Mouse (Mus musculus) urinary bladder, postnatal 10 days (tissue): ENCODE data around the gene Fhit.

ENCODE experiments used
- DNase-seq: peaks from one replicate; pipeline ENCODE4 v3.0.0; 2022; ENCODE audit warnings: low spot score

The Fhit gene

DNA sequence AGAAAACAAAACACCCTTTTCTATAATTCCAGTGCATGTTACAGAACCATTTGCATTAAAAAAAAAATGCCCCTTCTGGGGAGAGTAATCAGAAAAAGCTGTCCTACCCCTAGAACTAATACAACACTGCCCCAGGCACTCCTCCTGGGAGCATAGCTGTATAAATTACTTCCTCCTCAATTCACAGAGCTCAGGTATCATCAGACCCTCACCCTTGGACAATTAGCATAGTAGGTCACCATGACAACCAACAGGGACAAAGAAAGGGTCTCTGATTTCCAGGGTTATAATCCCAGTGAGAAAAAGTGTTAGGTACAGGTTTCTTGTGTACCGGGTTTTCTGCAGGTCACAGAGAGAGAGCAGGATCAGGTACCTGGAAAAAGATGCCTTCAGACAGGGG lies 654.3 kb downstream of the Fhit start:
- DNase-seq, result no peak

DNA sequence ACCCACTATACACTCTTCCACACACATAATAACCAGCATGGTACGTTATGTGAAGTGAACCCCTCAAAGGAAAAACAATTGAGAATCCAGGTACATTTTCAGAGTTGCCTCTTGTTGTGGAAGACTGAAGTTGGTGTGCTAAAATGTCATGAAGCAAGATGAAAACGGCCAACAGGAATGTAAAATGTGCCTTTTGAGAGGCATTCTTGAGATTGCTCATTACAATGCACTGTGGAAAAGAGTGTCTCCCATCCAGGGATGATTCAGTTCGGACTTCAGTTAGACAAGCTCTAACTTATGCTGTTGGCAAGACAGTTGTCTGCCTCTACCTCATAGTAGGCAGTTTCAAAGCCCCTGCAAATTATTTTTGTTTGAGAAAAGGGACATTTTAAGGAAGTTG lies 676.0 kb downstream of the Fhit start:
- DNase-seq, result no peak

DNA sequence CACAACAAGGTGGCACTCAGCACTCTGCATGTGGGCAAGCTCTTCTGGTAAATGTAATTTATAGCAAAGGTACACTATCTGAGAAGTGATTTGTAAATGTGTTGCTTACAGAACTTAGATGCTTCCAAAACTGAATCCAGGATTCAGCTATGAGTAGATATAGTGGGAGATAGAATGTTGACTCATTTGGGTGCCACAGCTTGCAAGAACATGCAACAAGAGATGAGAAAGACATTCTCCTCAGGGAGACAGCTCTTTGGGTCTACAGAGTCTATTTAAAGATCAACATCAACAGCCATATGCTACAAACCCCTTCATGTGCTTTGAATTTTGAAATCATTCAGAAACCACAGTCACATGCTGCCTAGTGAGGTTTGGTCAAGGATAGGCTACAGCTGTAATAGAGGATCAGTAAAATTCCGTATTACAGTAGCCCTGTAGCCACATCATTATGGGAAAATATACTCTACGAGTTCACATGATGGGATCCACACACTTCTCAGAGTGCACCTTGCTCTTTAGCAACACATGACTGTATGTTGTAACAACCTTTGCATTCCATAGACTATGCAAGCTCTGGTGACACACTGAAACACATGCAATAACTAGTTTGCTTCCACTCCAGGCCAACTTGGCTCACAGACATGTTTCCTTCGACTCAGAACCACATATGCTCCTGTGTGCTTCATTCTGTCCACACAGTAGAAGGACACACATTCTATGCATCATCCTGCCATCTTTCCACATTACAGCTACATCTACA lies 678.8 kb downstream of the Fhit start:
- no peak for DNase-seq

DNA sequence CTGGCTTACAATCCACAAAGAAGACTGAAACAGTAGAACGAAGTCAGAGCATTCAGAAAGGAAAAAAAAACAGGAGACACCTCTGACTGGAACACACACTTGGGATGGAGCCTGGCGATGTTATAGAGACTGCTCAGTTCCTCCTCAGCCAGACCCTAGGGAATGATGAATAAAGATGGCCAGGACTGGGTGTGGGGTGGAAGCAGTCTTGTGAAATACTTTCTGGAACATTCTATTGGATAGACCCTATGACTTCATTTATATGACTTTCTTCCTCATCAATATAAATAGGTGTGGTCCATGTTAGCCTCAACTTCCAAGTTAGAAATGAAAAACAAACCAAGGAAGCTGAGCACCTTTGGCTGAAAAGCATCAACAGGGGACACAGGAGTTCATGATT lies 680.5 kb downstream of the Fhit start:
- DNase-seq, result no peak

DNA sequence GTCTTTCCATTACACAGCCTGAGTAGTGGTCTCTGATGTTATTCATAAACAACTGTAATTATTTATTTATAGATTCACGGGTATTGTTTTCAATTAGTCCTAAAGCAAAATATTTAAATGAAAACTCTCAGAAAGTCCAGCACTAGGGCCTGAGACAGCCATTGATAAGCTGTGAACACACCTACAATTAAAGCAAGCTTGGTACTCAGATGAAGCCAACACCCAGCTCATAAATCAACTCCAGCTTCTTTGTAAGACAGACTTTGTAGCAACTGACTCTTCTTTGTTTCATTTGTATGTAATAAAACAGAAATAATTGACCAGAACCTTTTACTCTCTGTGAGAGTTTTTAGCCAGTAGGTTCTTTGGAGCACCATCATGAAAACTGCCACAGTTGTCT lies 681.2 kb downstream of the Fhit start:
- DNase-seq, result no peak

DNA sequence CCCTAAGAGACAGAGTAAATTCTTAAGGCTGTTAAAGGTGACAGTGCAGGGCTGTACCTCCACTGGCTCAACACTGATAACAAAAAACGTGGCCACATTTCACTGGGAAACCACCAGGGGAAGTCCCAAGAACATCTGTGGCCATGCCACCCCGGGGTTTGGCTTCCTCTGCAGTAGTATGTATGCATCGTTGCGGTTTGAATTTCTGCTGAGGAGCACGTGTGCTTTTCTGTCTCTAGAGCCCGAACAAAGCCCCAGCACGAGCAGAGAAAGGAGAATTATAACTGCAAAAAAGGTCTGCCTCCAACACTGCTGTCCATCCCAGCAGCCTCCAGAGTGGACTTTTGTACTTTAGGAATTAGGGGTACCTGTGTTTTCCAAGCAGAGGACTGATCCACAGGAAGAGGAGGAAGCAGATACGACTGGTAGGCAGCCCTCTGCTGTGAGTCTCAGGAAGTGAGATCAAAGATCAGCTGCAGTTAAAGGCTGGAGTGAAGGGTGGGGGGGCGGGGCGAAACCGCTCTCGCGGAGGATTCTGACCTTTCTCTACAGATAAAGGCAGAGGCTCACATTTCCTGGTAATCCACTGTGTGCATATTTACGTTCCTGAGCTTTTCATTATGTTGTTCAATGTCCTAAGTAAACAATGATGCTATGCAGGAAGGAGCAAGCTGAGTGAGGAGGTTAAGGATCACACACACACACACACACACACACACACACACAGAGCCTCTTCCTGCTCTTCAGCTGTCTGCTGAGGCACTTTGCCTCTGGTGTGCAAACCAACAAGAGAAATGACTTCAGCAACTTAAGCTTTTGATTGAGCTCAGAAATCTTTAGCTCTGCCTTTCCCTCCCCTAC lies 708.6 kb downstream of the Fhit start:
- no peak for DNase-seq

DNA sequence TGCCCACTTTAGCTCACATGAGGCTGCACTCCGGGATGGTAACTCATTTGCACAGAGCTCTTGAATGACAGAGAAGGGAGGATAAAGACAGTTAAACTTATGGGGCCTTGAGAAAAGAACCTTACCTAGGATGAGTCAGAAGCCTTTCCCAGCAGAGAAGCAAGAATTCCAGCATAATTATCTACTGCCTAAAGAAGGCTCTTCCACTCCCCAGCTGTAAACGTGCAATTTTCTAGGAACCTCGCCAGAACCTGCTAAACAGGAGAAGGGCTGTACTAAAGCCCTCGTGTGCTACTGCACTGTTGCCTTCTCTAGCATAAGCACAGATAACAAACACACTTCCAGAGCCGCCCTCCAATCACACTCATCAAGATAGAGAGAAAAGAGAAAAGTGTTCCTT lies 709.6 kb downstream of the Fhit start:
- no peak for DNase-seq

DNA sequence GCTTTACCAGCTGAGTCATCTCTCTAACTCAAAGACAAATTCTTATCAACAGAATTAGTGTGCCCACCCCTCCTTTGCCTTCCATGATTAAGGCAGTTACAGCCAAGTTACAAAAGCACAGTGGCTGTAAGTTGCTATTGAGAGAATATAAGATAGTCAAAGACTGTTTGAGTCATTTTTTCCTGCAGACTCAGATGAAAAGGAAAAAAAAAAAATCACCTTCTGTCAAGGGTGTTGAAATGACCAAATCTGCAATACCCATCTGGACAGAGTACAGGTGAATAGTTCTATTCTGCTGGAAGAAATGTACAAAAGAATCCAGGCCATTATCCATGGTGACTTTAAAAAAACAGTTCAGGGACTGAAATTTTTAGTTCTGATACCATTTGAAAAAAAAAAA lies 716.5 kb downstream of the Fhit start:
- no peak for DNase-seq

DNA sequence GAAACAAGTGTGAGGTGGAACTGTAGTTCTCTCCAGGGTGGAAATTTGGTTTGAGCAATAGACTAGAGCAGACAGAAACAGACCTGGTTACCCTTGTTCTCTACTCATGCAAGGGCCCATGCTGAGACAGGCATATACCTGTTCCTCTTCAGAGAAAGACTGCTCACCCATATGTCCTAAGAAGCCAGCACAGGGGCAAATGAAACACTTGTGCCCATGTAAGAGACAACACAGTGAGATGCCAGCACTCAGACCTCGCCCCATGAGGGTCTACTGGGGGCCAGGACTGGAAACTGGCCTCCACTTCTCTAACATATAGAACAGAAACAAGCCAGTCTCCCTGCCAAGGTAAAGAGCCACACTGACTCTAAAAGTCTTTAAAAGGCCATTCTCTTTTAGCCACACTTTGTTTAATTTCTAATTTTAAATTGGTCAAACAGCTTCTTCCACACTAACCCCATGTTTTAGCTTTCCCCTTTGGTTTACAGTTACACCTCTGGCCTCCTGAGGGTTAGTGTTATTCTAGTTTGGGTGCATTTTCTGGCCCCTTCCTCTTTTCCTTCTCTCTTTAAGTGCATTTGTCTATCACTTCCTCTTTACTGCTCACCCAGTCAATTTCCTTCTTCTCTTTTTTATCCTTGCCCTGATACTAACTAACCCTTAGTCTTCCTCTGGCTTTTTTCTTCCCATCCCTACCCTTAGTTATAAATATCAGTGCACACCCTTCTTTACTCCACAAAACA lies 722.7 kb downstream of the Fhit start:
- DNase-seq, result no peak

DNA sequence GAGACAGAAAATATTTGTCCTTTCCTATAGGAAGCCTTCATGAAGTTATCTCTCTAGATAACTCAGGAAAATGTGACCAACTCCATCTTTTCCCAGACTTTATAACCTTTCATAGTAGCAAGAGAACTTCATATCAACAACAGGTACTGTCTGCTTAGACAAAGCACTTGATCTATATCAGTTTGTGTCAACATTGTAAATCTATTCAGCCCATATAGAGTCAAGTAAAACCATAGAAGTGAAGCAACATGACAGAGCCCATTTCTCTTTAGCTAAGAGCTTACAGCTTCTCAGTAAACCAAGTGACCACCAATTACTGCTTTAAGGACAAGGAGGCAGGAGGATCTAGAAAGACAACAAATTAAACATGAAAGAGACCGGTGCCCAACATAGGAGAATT lies 725.6 kb downstream of the Fhit start:
- DNase-seq, result no peak

DNA sequence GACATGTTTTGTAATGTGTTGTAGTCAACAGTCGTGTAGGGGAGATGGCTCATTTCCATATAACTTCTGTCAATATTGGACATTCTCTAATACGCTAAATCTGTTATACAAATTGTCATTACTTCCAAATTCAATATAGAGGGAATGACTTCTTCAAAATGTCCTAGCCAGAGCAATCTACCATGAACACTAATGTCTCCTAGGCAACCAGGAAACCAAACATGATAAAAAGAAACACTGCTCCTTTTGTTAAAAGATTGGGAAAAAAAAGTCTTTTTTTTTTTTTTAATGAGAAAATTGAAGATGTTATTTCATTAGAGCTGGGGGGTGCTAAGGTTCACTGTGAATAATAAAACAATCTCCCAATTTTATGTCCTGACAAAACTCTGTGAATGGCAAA lies 729.3 kb downstream of the Fhit start:
- DNase-seq, result no peak

DNA sequence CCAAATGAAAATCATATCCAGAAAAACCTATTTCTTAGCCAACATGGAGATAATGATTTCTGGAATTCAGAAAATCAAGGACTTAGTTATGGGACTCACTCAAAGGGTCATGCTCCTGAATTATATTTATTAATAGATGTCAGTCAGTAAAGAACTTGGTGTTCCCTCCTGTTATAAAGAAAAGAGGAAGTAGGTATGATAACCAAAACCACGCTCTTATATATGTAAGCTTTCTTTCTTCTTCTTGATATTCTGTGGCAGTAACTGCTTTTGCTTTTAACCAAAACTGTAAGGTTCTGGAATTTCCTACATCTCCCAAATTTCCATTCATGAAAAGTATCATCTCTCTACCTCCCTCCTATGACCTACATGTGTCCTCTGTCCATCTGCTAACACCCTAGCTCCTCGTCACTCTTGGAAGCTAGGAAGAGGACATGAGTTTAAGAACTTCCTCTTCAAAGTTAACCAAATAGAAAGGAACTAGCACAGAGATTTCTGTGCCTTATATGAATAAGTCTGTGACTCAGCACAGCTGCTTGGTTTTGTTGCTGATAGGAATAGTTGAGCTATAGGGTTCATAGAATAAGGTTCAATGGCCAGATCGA lies 731.3 kb downstream of the Fhit start:
- DNase-seq, result no peak

DNA sequence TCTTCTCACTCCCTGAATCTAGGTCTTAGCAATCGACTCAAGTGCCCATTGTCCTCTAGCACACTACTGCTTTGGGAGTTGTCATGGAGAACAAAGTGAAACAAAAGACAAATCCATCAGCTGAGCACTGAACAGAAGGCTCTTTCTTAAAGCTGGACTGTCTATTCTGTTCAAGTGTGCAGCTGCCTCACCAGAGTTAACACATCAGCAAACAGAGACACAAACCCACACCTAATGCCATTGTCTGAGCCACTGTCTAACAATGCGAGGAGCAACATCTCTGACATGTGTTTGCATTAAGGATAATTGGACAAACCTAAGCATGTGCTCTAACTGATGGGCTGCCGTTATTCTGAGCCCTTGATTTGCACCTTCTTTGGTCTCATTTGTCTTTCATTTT lies 738.3 kb downstream of the Fhit start:
- no peak for DNase-seq

DNA sequence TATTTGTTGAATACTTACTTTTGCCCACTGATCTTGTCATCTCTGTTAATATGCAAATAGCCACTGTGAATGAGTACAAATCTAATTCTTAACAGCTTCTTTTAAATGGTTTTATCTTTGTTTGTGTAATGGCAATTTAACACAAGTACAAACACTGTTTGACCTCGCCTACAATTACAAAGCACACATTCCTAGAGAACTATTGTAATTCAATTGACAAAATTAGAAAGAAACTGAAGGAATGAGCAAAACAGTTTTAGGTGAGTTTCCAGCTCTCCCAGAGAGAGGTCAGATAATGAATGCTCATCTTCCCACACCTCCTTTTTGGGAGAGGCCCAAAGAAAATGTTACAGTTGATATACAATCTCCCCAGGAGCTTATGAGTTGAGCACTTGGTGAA lies 739.6 kb downstream of the Fhit start:
- DNase-seq, result no peak

DNA sequence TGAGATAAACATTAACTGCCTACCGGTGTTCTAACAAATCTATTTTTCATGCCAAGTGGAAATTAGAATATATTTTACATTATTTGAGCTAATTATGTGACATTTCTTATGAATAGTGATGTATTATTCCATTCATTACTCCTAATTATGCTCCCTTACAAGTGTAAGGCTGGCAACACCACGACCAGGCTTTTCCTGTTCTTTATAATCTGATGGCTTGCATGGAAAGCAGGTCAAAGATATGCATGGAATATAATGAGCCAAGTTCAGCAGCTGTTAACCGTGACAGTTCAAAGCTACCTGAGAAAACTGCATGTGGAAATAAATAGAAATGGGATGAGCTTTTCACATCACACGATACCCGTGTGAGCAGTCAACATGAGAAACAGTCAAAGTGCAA lies 746.8 kb downstream of the Fhit start:
- DNase-seq, result no peak

DNA sequence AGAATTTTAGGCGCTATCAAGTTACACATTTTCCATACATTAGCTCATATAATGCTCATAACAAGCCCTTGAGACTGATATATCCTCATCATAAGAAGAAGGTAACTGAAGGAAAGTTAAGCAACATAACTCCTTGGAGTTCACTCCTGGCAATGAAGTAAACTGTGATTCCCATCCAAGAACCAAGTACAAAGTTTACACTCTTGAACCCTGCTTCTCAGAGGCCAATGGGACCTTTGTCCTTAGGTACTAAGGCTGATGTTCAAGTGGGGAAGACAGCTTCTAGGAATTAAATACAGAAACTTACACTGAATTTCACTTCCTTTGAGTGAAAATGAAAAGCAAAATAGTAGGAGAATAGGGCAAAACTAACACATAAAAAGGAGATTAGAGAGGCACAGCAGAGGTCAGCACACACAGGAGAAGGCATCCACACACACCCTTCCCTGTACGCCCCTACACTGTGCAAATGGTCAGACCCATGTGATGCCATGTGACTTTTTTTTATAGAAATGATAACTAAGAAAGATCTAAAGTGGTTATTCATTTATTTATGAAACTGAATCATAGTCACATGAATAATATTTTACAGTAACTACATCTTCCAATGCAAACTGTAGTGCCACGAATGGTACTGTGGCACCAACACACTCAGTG lies 752.4 kb downstream of the Fhit start:
- no peak for DNase-seq

DNA sequence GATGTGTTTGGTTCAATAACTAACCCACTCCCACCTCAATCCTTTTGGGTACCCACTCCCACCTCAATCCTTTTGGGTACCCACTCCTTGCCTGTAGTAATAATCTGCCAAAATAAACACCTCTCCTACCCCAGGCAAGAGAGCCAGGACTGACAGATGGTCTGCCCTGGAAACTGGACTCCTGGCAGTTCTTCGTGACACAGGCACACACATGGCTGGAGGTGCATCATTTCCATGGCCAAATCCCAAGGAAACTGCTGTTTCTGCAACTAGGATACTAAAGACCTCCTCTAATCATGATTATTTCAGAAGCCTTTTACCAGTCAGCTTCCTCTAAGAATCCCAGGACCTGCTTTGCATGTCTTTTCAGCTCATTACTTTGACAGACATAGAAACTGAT lies 756.5 kb downstream of the Fhit start:
- DNase-seq, result no peak

DNA sequence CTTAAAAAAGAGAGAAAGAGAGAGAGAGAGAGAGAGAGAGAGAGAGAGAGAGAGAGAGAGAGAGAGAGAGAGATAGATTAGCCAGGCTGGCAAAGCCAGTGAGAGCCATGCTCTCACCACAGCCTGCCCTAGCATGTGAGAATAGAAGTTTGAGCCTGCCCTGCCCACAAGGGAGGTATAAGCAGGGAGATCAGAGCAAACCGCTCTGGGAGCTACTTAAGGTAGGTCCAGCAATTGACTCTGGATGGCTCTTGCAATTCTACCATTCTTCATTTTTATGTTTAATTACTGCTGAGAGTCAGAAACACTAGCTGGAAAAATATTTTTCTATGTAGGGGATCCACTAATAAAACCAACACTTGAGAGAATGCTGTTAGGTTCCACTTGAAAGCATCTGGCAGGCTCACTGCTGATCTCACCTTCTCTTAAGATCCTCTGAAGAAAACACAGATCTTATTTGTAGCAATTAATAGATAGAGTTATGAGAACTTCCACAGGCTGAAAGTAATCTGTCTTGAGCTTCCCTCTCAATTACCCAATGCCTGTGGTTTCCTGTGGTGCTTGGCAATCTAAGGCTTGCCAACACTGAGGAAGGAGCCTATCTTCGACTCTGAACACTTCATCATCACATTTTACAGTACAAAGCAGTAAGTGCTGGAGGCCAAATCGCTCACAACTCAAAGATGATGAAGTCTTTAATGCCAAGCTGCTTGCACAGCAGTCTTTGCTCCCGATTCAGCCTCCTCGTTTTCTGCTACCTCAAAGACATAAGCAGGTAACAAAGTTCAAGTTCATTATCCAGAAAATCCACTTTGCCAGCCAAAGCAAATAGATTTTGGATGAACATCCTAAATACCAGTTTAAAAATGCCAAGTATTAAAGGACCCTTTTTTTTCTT lies 793.8 kb downstream of the Fhit start:
- no peak for DNase-seq

DNA sequence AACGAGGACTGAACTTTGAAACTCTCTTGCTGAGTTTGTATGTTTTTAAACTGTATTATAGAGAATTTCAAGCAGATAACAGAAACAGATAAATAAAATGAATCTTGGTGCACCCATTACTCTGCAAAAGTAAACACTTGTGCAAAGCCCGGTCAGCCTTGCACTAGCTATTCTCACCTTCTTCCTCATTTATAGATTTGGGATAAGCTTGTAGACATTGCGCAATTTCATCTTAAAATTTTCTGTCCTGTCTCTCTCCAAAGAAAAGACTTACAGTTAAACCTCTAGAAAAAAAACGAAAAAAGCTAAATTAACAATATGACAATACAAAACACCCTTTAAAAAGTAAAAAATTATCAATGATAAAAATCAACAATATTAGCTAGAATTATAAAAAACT lies 795.0 kb downstream of the Fhit start:
- DNase-seq, result no peak

DNA sequence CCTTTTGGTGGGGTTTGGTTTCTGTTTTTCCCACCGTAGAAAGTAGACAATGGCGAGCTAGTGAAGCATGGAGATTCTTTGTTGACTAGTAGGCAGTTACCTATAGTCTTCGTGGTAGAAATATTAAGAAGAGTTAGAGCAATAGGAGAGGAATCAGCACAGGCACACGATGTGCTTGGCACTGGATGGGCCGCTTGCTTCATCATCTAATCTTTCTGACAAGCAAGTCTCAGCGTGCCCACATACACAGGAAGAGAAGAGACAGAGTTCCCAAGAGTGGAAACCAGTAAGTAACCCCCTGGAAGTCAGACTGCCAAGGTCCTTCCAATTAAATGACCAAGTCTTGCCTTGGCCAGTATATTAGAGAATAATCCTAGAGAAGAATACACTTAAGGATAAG lies 797.6 kb downstream of the Fhit start:
- DNase-seq, result no peak

DNA sequence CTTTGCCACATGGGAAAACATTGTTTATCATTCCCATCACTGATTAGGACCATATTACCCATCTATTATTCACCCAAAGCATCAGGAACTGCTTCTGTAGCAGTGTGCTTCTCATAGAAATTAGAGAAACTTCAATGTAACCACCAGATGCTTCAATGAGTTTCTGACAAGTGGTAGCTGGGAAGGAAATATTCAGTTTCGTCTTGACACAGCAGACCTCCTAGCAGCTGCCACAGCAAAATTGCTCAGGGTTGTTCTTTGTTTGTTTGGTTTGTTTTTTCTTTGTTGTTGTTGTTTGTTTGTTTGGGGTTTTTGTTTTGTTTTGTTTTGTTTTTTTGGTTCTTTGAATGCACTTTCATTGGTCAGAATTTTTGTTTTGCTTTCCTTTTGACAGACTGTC lies 798.5 kb downstream of the Fhit start:
- no peak for DNase-seq
